Mouse (Mus musculus) kidney, postnatal 25 days (tissue): ENCODE measurements at regions not wholly inside any gene's neighbourhood (a gene's known extent, or its start where the extent isn't known, plus 50 kb on each side); places are given as distances from the start of the nearest gene placed in this dataset.

Experiments
- DNase-seq, 2 experiments: peaks; one replicate each; pipeline ENCODE4 v3.0.0; 2021; ENCODE audit warnings: mixed read lengths in 2 of 2

- no peak for DNase-seq
Measured at GRCm38 (mm10) chr12:106128944-106129724, 119.1 kb downstream of the Vrk1 start.

GRCm38 (mm10) chr12:106130071-106130676, 120.1 kb downstream of the Vrk1 start:
- DNase-seq = no peak

GRCm38 (mm10) chr12:106132715-106133114, 122.7 kb downstream of the Vrk1 start:
- DNase-seq = no peak

- no peak for DNase-seq
Measured at GRCm38 (mm10) chr12:106138466-106138865, 128.4 kb downstream of the Vrk1 start.

GRCm38 (mm10) chr12:106139491-106139890, 129.5 kb downstream of the Vrk1 start:
- no peak for DNase-seq

- DNase-seq = no peak
Measured at GRCm38 (mm10) chr12:106139927-106140326, 129.9 kb downstream of the Vrk1 start.

GRCm38 (mm10) chr12:106140671-106141070, 130.6 kb downstream of the Vrk1 start:
- DNase-seq = no peak

GRCm38 (mm10) chr12:106143548-106143947, 133.5 kb downstream of the Vrk1 start:
- no peak for DNase-seq

GRCm38 (mm10) chr12:106156837-106157236, 146.8 kb downstream of the Vrk1 start:
- DNase-seq = no peak

- DNase-seq = no peak
Measured at GRCm38 (mm10) chr12:106157827-106158226, 147.8 kb downstream of the Vrk1 start.

- DNase-seq = no peak
Measured at GRCm38 (mm10) chr12:106158620-106159019, 148.6 kb downstream of the Vrk1 start.

GRCm38 (mm10) chr12:106171301-106171700, 161.3 kb downstream of the Vrk1 start:
- no peak for DNase-seq

- DNase-seq = no peak
Measured at GRCm38 (mm10) chr12:106173211-106173610, 163.2 kb downstream of the Vrk1 start.

GRCm38 (mm10) chr12:106174070-106174980, 164.3 kb downstream of the Vrk1 start:
- DNase-seq = no peak

- no peak for DNase-seq
Measured at GRCm38 (mm10) chr12:106174981-106175700, 165.1 kb downstream of the Vrk1 start.

- no peak for DNase-seq
Measured at GRCm38 (mm10) chr12:106177302-106177701, 167.3 kb downstream of the Vrk1 start.

GRCm38 (mm10) chr12:106177861-106178260, 167.8 kb downstream of the Vrk1 start:
- DNase-seq = no peak

GRCm38 (mm10) chr12:106178688-106179205, 168.7 kb downstream of the Vrk1 start:
- no peak for DNase-seq

- DNase-seq = no peak
Measured at GRCm38 (mm10) chr12:106182923-106183322, 172.9 kb downstream of the Vrk1 start.

- DNase-seq = no peak
Measured at GRCm38 (mm10) chr12:106183973-106184372, 173.9 kb downstream of the Vrk1 start.

- DNase-seq = no peak
Measured at GRCm38 (mm10) chr12:106185398-106186077, 175.5 kb downstream of the Vrk1 start.

GRCm38 (mm10) chr12:106186501-106186900, 176.5 kb downstream of the Vrk1 start:
- DNase-seq = no peak
